In the genomic region with DNA sequence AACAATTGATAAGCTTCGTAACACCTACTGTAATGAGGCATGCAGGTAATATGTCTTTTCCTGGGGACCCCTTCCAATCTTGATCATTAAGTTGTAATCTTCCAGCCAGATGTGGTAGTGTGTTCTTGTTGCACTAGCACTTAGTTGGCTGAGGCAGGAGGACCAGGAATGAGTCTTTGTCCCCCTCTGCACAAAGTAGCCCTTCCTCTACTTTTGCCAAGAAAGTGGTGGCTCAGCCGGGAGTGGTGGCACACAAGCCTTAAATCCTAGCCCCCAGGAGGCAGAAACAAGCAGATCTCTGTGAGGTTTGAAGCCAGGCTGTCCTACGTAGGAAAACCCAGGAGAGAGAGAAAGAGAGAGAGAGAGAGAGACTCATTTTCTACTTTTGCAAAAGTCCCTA, we compare ENCODE assay signal across 11 mouse cellular contexts. TPM values are rescaled to one million over a fixed set of nuclear protein-coding genes. Genes with fewer than 3 reads are reported as not detected.
DNase-seq lines count a peak whose midpoint lies in the region; ATAC-seq lines count a peak whose summit lies in the region.
"Had no signal": no experiment of that assay in that cellular context is flagged by ENCODE, and none has a peak within 500 bp of the region (broad histone marks: within the 10 kb centered on the region; RNA-seq: fewer than 3 reads in every experiment).

No protein-coding gene starts in this region.

- no peak for ATAC-seq in kidney, embryonic 16.5 days (ENCODE audit: low FRiP score, low TSS enrichment)
- no peak for ATAC-seq in embryonic facial prominence, embryonic 14.5 days (ENCODE audit: low read depth)
- no peak for ATAC-seq in intestine, embryonic 14.5 days (replicated peaks; ENCODE audit: low FRiP score, low TSS enrichment, low read depth)
- no peak for ATAC-seq in midbrain, embryonic 16.5 days
- no peak for ATAC-seq in cerebellum, adult (ENCODE audit: insufficient number of reproducible peaks, low FRiP score, low TSS enrichment)

- peak overlapping the region; percentile 56; the same call in 1 of the 2 replicates for H3K4me2 ChIP-seq in kidney, embryonic 16.5 days (replicated peaks; ENCODE audit: low read depth, low read length)
- H3K4me2 ChIP-seq in embryonic facial prominence, embryonic 14.5 days (ENCODE audit: low read depth, low read length): no peak overlapping the region
- no peak overlapping the region for H3K4me2 ChIP-seq in intestine, embryonic 14.5 days (ENCODE audit: low read length)
- no peak overlapping the region for H3K4me2 ChIP-seq in midbrain, embryonic 16.5 days (ENCODE audit: low read length)

- no peak for DNase-seq in kidney, postnatal 14 days
- DNase-seq in embryonic facial prominence, embryonic 14.5 days (ENCODE audit: low spot score): no peak
- no peak for DNase-seq in intestine, embryonic 14.5 days (ENCODE audit: low spot score)
- no peak for DNase-seq in natural killer cell, adult 2 months (ENCODE audit: low spot score in 2 of 2)
- DNase-seq in gastrocnemius, postnatal 4 days (ENCODE audit: low spot score in 2 of 2): no peak
- DNase-seq: lung, postnatal 4 days had no signal

- peak overlapping the region; percentile 96 for H3K27ac ChIP-seq in kidney, embryonic 16.5 days (ENCODE audit: low read length)
- peak overlapping the region; percentile 98 for H3K27ac ChIP-seq in embryonic facial prominence, embryonic 14.5 days (replicated peaks; ENCODE audit: low read depth, low read length)
- H3K27ac ChIP-seq in intestine, embryonic 14.5 days (ENCODE audit: low read depth): peak overlapping the region; percentile 97
- H3K27ac ChIP-seq in midbrain, embryonic 16.5 days (ENCODE audit: low read length): peak overlapping the region; percentile 95

- H3K4me1 ChIP-seq in kidney, embryonic 16.5 days (ENCODE audit: insufficient read depth, low read length): peaks cover 73% of the 10 kb centered on the region
- peaks cover 64% of the 10 kb centered on the region for H3K4me1 ChIP-seq in embryonic facial prominence, embryonic 14.5 days (ENCODE audit: control insufficient read depth, insufficient read depth, low read length)
- peaks cover 57% of the 10 kb centered on the region for H3K4me1 ChIP-seq in intestine, embryonic 14.5 days (replicated peaks; ENCODE audit: control insufficient read depth, insufficient read depth, low read length)
- H3K4me1 ChIP-seq in midbrain, embryonic 16.5 days (ENCODE audit: control insufficient read depth, insufficient read depth, low read length): peaks cover 40% of the 10 kb centered on the region

- no peaks in the 10 kb centered on the region for H3K36me3 ChIP-seq in kidney, embryonic 16.5 days (ENCODE audit: insufficient read depth, low read length)
- no peaks in the 10 kb centered on the region for H3K36me3 ChIP-seq in embryonic facial prominence, embryonic 14.5 days (ENCODE audit: control insufficient read depth, insufficient read depth, low read length)
- no peaks in the 10 kb centered on the region for H3K36me3 ChIP-seq in intestine, embryonic 14.5 days (ENCODE audit: control insufficient read depth, insufficient read depth, low read length)
- H3K36me3 ChIP-seq in midbrain, embryonic 16.5 days (ENCODE audit: control insufficient read depth, insufficient read depth, low read length): no peaks in the 10 kb centered on the region
- H3K36me3 ChIP-seq: G1E had no signal

- H3K27me3 ChIP-seq in kidney, embryonic 16.5 days (ENCODE audit: insufficient read depth, low read length): no peaks in the 10 kb centered on the region
- no peaks in the 10 kb centered on the region for H3K27me3 ChIP-seq in embryonic facial prominence, embryonic 14.5 days (replicated peaks; ENCODE audit: control insufficient read depth, insufficient read depth, low read length)
- no peaks in the 10 kb centered on the region for H3K27me3 ChIP-seq in intestine, embryonic 14.5 days (replicated peaks; ENCODE audit: control insufficient read depth, insufficient read depth, low read length)
- no peaks in the 10 kb centered on the region for H3K27me3 ChIP-seq in midbrain, embryonic 16.5 days (ENCODE audit: control insufficient read depth, insufficient read depth, low read depth, low read length)

- WGBS in kidney, embryonic 16.5 days: 63% methylated on average over 3 of the region's 3 CpGs
- 50% methylated on average over 3 of the region's 3 CpGs for WGBS in embryonic facial prominence, embryonic 14.5 days
- 78% methylated on average over 3 of the region's 3 CpGs for WGBS in intestine, embryonic 14.5 days
- WGBS in midbrain, embryonic 16.5 days: 29% methylated on average over 3 of the region's 3 CpGs

- H3K4me3 ChIP-seq in kidney, embryonic 16.5 days (ENCODE audit: low read length): no peak overlapping the region
- no peak overlapping the region for H3K4me3 ChIP-seq in embryonic facial prominence, embryonic 14.5 days (ENCODE audit: low read depth, low read length)
- H3K4me3 ChIP-seq in intestine, embryonic 14.5 days (ENCODE audit: low read depth, low read length): no peak overlapping the region
- H3K4me3 ChIP-seq in midbrain, embryonic 16.5 days (ENCODE audit: low read depth, low read length): no peak overlapping the region

- no peak overlapping the region for H3K9ac ChIP-seq in kidney, embryonic 16.5 days (replicated peaks; ENCODE audit: low read length)
- no peak overlapping the region for H3K9ac ChIP-seq in embryonic facial prominence, embryonic 14.5 days (ENCODE audit: low read depth, low read length)
- H3K9ac ChIP-seq in intestine, embryonic 14.5 days (ENCODE audit: low read length): no peak overlapping the region
- H3K9ac ChIP-seq in midbrain, embryonic 16.5 days (ENCODE audit: low read depth, low read length): no peak overlapping the region

- no peaks in the 10 kb centered on the region for H3K9me3 ChIP-seq in kidney, embryonic 16.5 days (ENCODE audit: low read length)
- H3K9me3 ChIP-seq in embryonic facial prominence, embryonic 14.5 days (ENCODE audit: control insufficient read depth, low read length): no peaks in the 10 kb centered on the region
- no peaks in the 10 kb centered on the region for H3K9me3 ChIP-seq in intestine, embryonic 14.5 days (ENCODE audit: control insufficient read depth, low read length)
- H3K9me3 ChIP-seq in midbrain, embryonic 16.5 days (replicated peaks; ENCODE audit: control insufficient read depth, low read length, poor library complexity, severe bottlenecking): no peaks in the 10 kb centered on the region
- H3K9me3 ChIP-seq: G1E had no signal

RNA-seq across cellular contexts. Expression of a gene that starts 17.0 kb away (rescaled TPM):
- polyA plus RNA-seq in kidney, embryonic 16.5 days (2015; fragmentation: Nextera tagmentation; extraction: Ambion mirVana): 36.2 and 38.2 TPM in 2 replicates
- polyA plus RNA-seq in embryonic facial prominence, embryonic 14.5 days (2014; fragmentation: Nextera tagmentation; extraction: Ambion mirVana): 37.9 and 41.3 TPM in 2 replicates
- 32.6 and 34.6 TPM in 2 replicates for polyA plus RNA-seq in intestine, embryonic 14.5 days (2014; fragmentation: Nextera tagmentation; extraction: Ambion mirVana)
- 27.2 and 34.9 TPM in 2 replicates for polyA plus RNA-seq in midbrain, embryonic 16.5 days (2015; fragmentation: Nextera tagmentation; extraction: Ambion mirVana)
- total RNA-seq in gastrocnemius, postnatal 4 days (2021): 10 to 100 TPM; 22.4 to 26.7 TPM

RNA-seq across cellular contexts. Expression of a gene that starts 24.9 kb away (rescaled TPM):
- polyA plus RNA-seq in kidney, embryonic 16.5 days (2015; fragmentation: Nextera tagmentation; extraction: Ambion mirVana): 12.5 and 17.1 TPM in 2 replicates
- 40.8 and 44.2 TPM in 2 replicates for polyA plus RNA-seq in embryonic facial prominence, embryonic 14.5 days (2014; fragmentation: Nextera tagmentation; extraction: Ambion mirVana)
- 8.2 and 10.4 TPM in 2 replicates for polyA plus RNA-seq in intestine, embryonic 14.5 days (2014; fragmentation: Nextera tagmentation; extraction: Ambion mirVana)
- polyA plus RNA-seq in midbrain, embryonic 16.5 days (2015; fragmentation: Nextera tagmentation; extraction: Ambion mirVana): 9.8 and 15.2 TPM in 2 replicates
- 100 to 1,000 TPM; 108 to 184 TPM for total RNA-seq in gastrocnemius, postnatal 4 days (2021)
- polyA plus RNA-seq: G1E had no signal

RNA-seq across cellular contexts. Expression of a gene that starts 49.1 kb away (rescaled TPM):
- 0.17 and 0.21 TPM in 2 replicates for polyA plus RNA-seq in kidney, embryonic 16.5 days (2015; fragmentation: Nextera tagmentation; extraction: Ambion mirVana)
- 0.18 and 0.43 TPM in 2 replicates for polyA plus RNA-seq in embryonic facial prominence, embryonic 14.5 days (2014; fragmentation: Nextera tagmentation; extraction: Ambion mirVana)
- polyA plus RNA-seq in intestine, embryonic 14.5 days (2014; fragmentation: Nextera tagmentation; extraction: Ambion mirVana): not detected in 2 replicates
- 0.21 TPM in 1 of 2 replicates, not detected in the other for polyA plus RNA-seq in midbrain, embryonic 16.5 days (2015; fragmentation: Nextera tagmentation; extraction: Ambion mirVana)
- under 1 TPM; 0.16 to 0.27 TPM for total RNA-seq in gastrocnemius, postnatal 4 days (2021)
- total RNA-seq: G1E; gastrocnemius, adult 18-20 months had no signal
- polyA plus RNA-seq: G1E had no signal
